Mouse (Mus musculus): ENCODE results near the gene Fignl2.

Fignl2 gene

GRCm38 (mm10) chr15:101074067-101074466, 4.3 kb downstream of the Fignl2 start:
- in situ Hi-C loops (cut with MboI; ENCODE audit: low pct_unique_long_range_greater_than_20kb in 1 of 2, low sequenced_read_pairs in 2 of 2, unreplicated experiment in 1 of 2), result no loop called here

DNA sequence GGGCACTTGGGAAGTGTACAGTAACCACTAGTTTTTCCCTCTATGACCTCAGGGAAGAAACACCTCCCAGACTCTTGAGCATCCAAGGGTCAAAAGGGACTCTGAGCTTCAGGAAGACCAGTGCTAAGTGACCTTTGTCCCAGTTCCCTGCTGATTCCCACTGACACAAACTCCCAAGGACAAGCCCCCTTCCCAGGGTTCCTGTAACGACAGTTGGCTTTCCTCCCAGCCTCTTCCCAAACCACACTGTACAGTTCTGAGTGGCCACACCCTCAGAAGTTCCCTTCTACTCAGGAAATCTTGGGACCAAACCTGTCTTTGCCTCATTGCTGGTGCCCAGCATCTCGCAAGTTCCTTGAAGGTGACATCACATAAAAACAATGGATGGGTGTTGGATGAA, 5.6 kb downstream of the Fignl2 start:
- in situ Hi-C loops (cut with MboI; ENCODE audit: low pct_unique_long_range_greater_than_20kb in 1 of 2, low sequenced_read_pairs in 2 of 2, unreplicated experiment in 1 of 2), result no loop called here

GRCm38 (mm10) chr15:101070762-101071161, 7.6 kb downstream of the Fignl2 start:
- in situ Hi-C loops (cut with MboI; ENCODE audit: low pct_unique_long_range_greater_than_20kb in 1 of 2, low sequenced_read_pairs in 2 of 2, unreplicated experiment in 1 of 2), result no loop called here

- in situ Hi-C loops (cut with MboI; ENCODE audit: low pct_unique_long_range_greater_than_20kb in 1 of 2, low sequenced_read_pairs in 2 of 2, unreplicated experiment in 1 of 2), result loop anchor here in 1 of 2 experiments (10.0 kb wide), 1 partner anchor 45 kb away; the partner anchor contains the start of gene Ankrd33
Measured at GRCm38 (mm10) chr15:101069641-101070190, 8.7 kb downstream of the Fignl2 start.

GRCm38 (mm10) chr15:101068671-101069070, 9.7 kb downstream of the Fignl2 start:
- in situ Hi-C loops (cut with MboI; ENCODE audit: low pct_unique_long_range_greater_than_20kb in 1 of 2, low sequenced_read_pairs in 2 of 2, unreplicated experiment in 1 of 2), result loop anchor here in 1 of 2 experiments (10.0 kb wide), 1 partner anchor 46 kb away; the partner anchor contains the start of gene Ankrd33

DNA sequence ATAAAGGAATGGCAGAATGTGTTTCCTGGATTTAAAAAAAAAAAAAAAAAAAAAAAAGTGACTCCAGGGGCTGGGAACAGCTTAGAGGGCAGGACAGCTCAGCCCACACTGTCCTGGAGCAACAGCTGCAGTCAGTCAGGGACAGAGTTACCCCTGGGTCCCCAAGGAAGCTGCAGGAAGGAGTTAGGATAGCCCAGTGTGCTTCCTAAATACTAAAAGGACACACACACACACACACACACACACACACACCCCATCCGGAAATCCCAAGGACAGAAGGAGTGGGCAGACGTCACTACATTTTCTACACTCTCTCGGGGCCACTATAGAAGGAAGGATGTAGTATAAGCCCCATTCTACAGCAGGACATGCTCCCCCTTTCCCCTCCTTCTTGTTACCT, 10.3 kb downstream of the Fignl2 start:
- in situ Hi-C loops (cut with MboI; ENCODE audit: low pct_unique_long_range_greater_than_20kb in 1 of 2, low sequenced_read_pairs in 2 of 2, unreplicated experiment in 1 of 2), result loop anchor here in 1 of 2 experiments (10.0 kb wide), 1 partner anchor 47 kb away; the partner anchor contains the start of gene Ankrd33

DNA sequence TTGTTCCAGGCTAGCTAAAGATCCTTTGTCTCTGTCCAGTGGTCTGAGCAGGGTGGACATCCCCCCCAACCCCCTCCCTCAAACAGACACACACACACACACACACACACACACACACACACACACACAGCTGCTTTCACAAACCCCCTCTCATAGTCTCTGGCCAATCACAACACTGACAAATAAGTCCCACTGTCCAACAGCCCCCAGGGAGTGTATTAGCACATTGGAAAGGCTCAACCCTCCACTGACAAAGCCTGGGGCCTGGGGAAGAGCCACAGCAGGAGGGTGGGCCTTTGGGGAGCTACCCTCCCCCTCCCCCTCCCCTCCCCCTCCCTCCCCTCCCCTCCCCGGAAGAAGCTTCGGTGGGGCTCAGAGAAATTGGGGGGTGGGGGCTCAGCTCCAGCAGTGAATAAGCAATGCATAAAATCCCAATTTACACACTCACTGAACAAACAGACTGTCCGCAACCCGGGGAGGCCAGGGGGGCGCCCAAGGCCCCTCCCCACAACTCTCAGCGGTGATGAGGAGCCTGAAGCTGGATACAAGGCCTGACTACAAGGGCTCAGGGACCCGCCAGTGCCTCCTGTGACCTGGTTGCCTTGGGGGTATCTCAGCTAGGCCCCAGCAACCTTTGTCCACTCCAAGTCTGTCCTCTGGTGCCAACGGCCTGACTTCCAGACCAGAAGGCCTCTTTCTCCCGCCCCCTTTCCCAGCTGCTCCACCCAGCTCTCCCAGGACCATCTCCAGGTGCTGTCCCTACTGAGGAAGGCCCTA, 11.3 kb downstream of the Fignl2 start:
- in situ Hi-C loops (cut with MboI; ENCODE audit: low pct_unique_long_range_greater_than_20kb in 1 of 2, low sequenced_read_pairs in 2 of 2, unreplicated experiment in 1 of 2), result loop anchor here in 1 of 2 experiments (10.0 kb wide), 1 partner anchor 48 kb away; the partner anchor contains the start of gene Ankrd33

- in situ Hi-C loops (cut with MboI; ENCODE audit: low pct_unique_long_range_greater_than_20kb in 1 of 2, low sequenced_read_pairs in 2 of 2, unreplicated experiment in 1 of 2), result loop anchor here in 1 of 2 experiments (10.0 kb wide), 1 partner anchor 48 kb away; the partner anchor contains the start of gene Ankrd33
Measured at GRCm38 (mm10) chr15:101066364-101066847, 12.0 kb downstream of the Fignl2 start.

GRCm38 (mm10) chr15:101065069-101065468, 13.3 kb downstream of the Fignl2 start:
- in situ Hi-C loops (cut with MboI; ENCODE audit: low pct_unique_long_range_greater_than_20kb in 1 of 2, low sequenced_read_pairs in 2 of 2, unreplicated experiment in 1 of 2), result loop anchor here in 1 of 2 experiments (10.0 kb wide), 1 partner anchor 50 kb away; the partner anchor contains the start of gene Ankrd33

DNA sequence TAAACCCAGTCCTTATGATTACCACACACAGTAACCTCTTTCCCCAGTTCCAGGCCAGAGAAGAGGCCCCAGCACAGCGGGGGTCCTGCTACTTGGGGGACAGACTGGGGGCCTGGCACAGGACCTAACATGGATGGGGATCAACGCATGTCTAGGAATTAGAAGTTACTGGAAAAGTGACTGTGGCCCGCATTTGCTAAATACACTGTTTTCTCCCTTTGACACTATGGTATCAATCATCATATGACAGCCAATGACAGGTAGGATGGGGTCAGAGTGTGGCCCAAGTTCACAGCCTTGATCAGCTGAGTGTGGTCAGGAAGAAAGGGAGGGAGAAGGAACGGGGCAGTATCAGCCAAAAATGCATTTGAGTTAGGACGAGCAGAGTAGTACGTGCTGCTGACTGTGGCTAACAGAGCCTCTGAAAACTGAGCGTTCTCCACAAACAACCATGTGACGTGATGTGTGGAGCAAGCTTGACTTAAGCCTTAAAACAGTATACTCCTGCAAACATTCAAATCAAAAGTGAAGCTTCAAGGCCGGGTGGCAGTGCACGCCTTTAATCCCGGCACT, 18.0 kb downstream of the Fignl2 start:
- in situ Hi-C loops (cut with MboI; ENCODE audit: low pct_unique_long_range_greater_than_20kb in 1 of 2, low sequenced_read_pairs in 2 of 2, unreplicated experiment in 1 of 2), result loop anchor here in 1 of 2 experiments (10.0 kb wide), 1 partner anchor 54 kb away; the partner anchor contains the start of gene Ankrd33

DNA sequence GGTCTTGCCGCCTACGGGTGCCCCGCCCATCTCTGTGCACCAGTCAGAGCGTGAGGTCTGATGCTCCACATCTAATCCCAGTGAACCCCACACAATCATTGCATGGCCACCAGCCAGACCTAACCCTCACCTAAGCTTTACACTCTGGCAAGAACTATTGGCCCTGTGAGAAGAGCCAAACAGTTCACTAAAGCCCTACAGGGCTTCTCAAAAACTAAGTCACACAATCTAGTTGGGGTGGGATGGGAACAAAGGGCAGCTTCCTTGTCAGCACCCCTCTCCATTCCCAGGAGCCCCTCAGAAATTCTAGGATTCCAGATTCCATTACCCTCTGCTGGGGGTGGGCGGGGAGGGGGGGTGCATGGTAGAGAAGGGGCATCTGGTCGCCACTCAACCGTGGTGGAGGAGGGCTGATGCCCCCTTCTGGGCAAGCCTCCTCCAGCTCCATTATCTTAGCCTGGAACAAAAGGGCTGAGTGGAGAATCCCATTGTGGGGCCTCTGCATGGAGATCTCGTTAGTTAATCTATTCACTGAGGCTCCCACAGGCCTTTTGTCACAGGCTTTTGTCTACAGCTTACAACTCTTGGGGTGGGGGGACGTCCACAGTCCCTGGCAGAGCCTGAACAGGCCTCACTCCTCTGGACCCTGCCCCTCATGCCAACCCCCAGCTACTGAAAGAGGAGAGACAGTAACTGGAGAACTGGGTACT, 18.6 kb downstream of the Fignl2 start:
- in situ Hi-C loops (cut with MboI; ENCODE audit: low pct_unique_long_range_greater_than_20kb in 1 of 2, low sequenced_read_pairs in 2 of 2, unreplicated experiment in 1 of 2), result loop anchor here in 1 of 2 experiments (10.0 kb wide), 1 partner anchor 55 kb away; the partner anchor contains the start of gene Ankrd33

GRCm38 (mm10) chr15:101056225-101056624, 22.1 kb downstream of the Fignl2 start:
- in situ Hi-C loops (cut with MboI; ENCODE audit: low pct_unique_long_range_greater_than_20kb in 1 of 2, low sequenced_read_pairs in 2 of 2, unreplicated experiment in 1 of 2), result no loop called here

DNA sequence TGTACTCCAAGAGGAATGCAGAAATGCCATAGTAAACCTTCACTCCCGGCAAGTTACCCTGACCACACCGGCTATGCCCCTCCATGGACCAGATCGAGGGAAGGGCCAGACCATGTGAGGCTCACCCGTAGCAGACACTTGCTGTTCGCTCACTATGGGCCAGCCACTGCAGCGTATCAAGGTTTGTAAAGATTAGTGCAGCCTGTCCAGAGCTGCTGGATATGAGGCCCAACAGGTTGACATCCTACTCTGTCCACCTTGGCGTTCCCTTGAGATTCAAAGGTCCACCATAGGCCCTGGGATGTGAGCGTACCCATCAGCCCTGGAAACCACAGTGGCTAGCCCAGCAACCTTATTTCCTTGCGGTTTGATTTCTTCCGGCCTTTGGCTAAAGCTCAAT, 23.8 kb downstream of the Fignl2 start:
- in situ Hi-C loops (cut with MboI; ENCODE audit: low pct_unique_long_range_greater_than_20kb in 1 of 2, low sequenced_read_pairs in 2 of 2, unreplicated experiment in 1 of 2), result no loop called here

- in situ Hi-C loops (cut with MboI; ENCODE audit: low pct_unique_long_range_greater_than_20kb in 1 of 2, low sequenced_read_pairs in 2 of 2, unreplicated experiment in 1 of 2), result no loop called here
Measured at GRCm38 (mm10) chr15:101053832-101054459, 24.4 kb downstream of the Fignl2 start.

GRCm38 (mm10) chr15:101052560-101053501, 25.5 kb downstream of the Fignl2 start:
- in situ Hi-C loops (cut with MboI; ENCODE audit: low pct_unique_long_range_greater_than_20kb in 1 of 2, low sequenced_read_pairs in 2 of 2, unreplicated experiment in 1 of 2), result no loop called here

DNA sequence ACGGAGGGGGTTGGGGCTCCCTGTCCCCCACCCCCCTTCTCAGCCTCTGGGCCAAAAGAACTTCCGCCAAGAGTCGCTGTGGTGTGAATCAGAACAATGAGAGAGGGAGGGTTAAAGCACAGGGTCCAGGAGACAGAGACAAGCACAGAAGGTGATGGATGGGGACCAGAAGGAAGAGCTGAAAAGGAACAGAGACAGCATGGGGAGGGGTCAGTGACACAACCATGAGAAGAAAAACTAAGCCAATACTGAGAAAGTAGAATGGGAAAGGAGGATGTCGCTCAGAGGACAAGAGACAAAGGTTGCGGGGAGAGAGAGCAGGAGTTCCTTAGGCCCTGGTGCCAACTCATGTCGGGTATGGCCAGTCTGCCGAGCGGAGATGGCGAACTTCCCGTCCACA, 26.5 kb downstream of the Fignl2 start:
- in situ Hi-C loops (cut with MboI; ENCODE audit: low pct_unique_long_range_greater_than_20kb in 1 of 2, low sequenced_read_pairs in 2 of 2, unreplicated experiment in 1 of 2), result no loop called here

DNA sequence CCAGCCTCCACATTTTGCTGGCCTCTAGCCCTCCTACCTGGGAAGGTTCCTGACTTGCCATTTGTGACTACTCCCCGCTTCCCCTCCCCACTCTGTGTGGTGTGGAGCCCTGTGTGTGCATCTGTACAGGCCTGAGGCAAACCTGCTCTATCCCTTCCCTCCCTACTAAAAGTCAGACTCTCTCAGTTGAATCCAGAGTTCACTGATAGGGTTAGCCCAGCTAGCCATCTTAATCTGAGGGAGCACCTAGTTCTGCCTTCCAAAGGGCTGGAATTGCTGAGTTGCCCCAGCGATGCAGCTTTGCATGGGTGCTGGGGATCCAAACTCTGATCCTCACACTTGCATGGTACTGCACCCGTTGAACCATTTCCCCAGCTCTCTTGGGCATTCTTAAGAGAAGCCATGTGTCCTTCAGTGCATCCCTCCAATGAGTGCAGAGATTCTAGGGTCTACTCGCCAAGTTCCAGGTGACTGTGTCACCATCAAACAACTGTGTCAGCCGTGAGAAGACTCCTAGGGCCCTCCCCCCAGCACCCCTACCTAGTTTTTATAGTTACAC, 29.9 kb downstream of the Fignl2 start:
- in situ Hi-C loops (cut with MboI; ENCODE audit: low pct_unique_long_range_greater_than_20kb in 1 of 2, low sequenced_read_pairs in 2 of 2, unreplicated experiment in 1 of 2), result no loop called here
